Mouse (Mus musculus) layer of hippocampus, adult 9-11 months (tissue): ENCODE results near the gene Sox13.

ENCODE experiments used
- DNase-seq: peaks from one replicate; pipeline ENCODE4 v3.0.0; 2022

Sox13 gene

GRCm38 (mm10) chr1:133397483-133398237 lies 26.5 kb downstream of the Sox13 start:
- DNase-seq, result no peak

GRCm38 (mm10) chr1:133397094-133397482 lies 27.1 kb downstream of the Sox13 start:
- DNase-seq, result no peak

- no peak for DNase-seq
Measured at GRCm38 (mm10) chr1:133396693-133397092, 27.5 kb downstream of the Sox13 start.

- peak; percentile 40 for DNase-seq
Measured at GRCm38 (mm10) chr1:133394702-133395101, 29.5 kb downstream of the Sox13 start.

- no peak for DNase-seq
Measured at GRCm38 (mm10) chr1:133387539-133388268, 36.5 kb downstream of the Sox13 start.

- no peak for DNase-seq
Measured at GRCm38 (mm10) chr1:133386209-133386608, 38.0 kb downstream of the Sox13 start.

- peak; percentile 55 for DNase-seq
Measured at GRCm38 (mm10) chr1:133385506-133385905, 38.7 kb downstream of the Sox13 start.

GRCm38 (mm10) chr1:133383157-133383783 lies 40.9 kb downstream of the Sox13 start:
- no peak for DNase-seq

- DNase-seq, result no peak
Measured at GRCm38 (mm10) chr1:133382552-133383155, 41.5 kb downstream of the Sox13 start.

GRCm38 (mm10) chr1:133382008-133382407 lies 42.2 kb downstream of the Sox13 start:
- no peak for DNase-seq

GRCm38 (mm10) chr1:133380347-133381065 lies 43.7 kb downstream of the Sox13 start:
- no peak for DNase-seq

GRCm38 (mm10) chr1:133379986-133380320 lies 44.2 kb downstream of the Sox13 start:
- DNase-seq, result no peak

GRCm38 (mm10) chr1:133379254-133379985 lies 44.8 kb downstream of the Sox13 start:
- DNase-seq, result no peak

GRCm38 (mm10) chr1:133377547-133377946 lies 46.6 kb downstream of the Sox13 start:
- no peak for DNase-seq

- no peak for DNase-seq
Measured at GRCm38 (mm10) chr1:133375696-133376346, 48.4 kb downstream of the Sox13 start.

GRCm38 (mm10) chr1:133372113-133372512 lies 52.1 kb downstream of the Sox13 start:
- no peak for DNase-seq

- DNase-seq, result no peak
Measured at GRCm38 (mm10) chr1:133371431-133371830, 52.7 kb downstream of the Sox13 start.

- no peak for DNase-seq
Measured at GRCm38 (mm10) chr1:133370352-133370751, 53.8 kb downstream of the Sox13 start.

GRCm38 (mm10) chr1:133368644-133369043 lies 55.5 kb downstream of the Sox13 start:
- DNase-seq, result no peak

- DNase-seq, result no peak
Measured at GRCm38 (mm10) chr1:133367606-133368488, 56.3 kb downstream of the Sox13 start.
